Mouse (Mus musculus): ENCODE measurements at regions not wholly inside any gene's neighbourhood (a gene's known extent, or its start where the extent isn't known, plus 50 kb on each side); places are given as distances from the start of the nearest gene placed in this dataset.

DNA sequence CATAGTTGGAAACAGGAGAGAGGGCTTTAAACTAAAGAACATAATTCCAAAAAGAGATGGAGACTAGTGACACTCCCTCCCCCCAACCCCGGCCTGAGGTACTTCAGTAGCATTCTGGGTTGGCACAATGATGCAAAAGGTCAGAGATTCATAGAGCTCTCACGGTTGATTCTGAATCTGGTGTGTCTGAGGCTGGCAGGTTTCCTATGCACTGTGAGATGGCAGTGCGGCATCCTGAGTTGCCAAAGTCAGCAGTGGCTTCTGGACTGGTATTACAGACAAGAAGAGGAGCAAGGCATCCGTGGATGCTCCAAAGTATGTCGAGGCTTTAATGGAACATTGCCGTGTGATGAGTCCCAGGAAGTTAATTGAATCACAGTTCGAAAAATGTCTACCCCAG is 2791.8 kb upstream of the Gm7489 start:
- DNase-seq (ENCODE audit: extremely low spot score in 1 of 2, low spot score in 1 of 2): no peak

GRCm38 (mm10) chr15:51103948-51104347 is 2780.8 kb upstream of the Gm7489 start:
- no peak for DNase-seq (ENCODE audit: extremely low spot score in 1 of 2, low spot score in 1 of 2)

GRCm38 (mm10) chr15:51104362-51104761 is 2780.3 kb upstream of the Gm7489 start:
- no peak for DNase-seq (ENCODE audit: extremely low spot score in 1 of 2, low spot score in 1 of 2)

GRCm38 (mm10) chr15:51104796-51105195 is 2779.9 kb upstream of the Gm7489 start:
- no peak for DNase-seq (ENCODE audit: extremely low spot score in 1 of 2, low spot score in 1 of 2)

DNA sequence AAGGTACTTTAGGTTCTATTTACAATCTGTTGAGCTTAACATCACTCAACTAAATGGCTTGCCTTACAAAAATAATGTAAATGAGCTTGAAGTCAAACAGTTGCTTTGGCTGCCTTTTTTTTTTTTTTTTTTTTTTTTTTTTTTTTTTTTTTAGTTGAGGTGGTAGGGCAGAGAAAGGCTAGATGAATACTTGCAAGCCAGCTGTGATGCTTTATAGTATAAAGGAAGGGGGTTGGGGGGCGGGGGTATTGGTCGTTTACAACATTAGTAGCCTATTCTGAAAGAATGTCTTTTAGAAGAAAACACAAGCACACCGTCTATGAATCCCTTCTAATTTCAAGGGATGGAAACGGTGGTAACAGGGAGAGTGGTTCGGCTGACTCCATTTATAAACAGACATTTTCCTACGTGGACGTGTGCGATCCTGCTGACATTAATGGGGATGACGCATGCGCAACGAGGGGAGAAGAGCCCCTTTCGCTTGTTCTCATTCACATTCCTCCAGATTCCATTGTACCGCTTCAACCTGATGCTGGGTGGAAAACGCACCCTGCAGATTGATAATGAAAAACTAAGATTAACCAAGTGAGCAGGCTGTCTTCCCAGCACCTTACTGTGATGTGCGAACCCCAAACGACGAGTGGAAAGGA is 2779.2 kb upstream of the Gm7489 start:
- no peak for DNase-seq (ENCODE audit: extremely low spot score in 1 of 2, low spot score in 1 of 2)

- DNase-seq (ENCODE audit: extremely low spot score in 1 of 2, low spot score in 1 of 2): no peak
Measured at GRCm38 (mm10) chr15:51110186-51110585, 2774.5 kb upstream of the Gm7489 start.

DNA sequence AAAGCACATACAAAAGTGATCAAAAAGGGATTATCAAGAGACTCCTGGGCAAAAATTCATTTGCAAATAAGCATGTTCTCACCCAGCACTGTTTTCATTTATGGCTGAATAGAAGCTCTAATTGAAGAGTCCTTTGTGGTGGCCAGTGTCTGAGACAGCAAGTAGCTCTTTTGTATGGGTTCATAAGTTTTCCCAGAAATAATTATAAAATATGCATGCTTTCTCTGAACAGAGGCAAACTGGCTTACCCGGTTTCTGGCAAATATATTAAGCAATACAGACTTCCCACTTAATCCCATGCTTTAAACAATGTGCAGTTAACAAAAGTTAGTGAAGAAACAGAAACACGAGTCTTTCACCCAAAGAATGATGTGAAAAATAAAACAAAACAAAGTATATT is 2758.8 kb upstream of the Gm7489 start:
- no peak for DNase-seq (ENCODE audit: extremely low spot score in 1 of 2, low spot score in 1 of 2)

DNA sequence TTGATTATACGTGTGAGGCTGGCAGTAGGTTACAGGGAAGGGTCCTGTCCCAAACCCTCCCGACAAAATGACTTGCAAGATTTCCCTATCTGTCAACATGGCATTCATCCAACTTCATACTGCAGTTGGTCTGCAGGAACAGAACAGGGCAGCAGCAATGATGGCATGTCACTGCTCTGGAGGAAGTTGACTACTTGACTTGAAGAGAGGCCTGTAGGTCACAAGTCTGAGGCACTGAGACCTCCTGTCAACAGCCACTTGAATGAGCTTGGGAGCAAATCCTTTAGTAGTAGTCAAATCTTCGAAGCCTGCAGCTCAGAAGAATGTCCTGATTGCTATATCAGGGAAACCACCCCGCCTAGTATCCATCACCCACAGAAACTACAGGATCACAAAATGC is 2753.7 kb upstream of the Gm7489 start:
- no peak for DNase-seq (ENCODE audit: extremely low spot score in 1 of 2, low spot score in 1 of 2)

DNA sequence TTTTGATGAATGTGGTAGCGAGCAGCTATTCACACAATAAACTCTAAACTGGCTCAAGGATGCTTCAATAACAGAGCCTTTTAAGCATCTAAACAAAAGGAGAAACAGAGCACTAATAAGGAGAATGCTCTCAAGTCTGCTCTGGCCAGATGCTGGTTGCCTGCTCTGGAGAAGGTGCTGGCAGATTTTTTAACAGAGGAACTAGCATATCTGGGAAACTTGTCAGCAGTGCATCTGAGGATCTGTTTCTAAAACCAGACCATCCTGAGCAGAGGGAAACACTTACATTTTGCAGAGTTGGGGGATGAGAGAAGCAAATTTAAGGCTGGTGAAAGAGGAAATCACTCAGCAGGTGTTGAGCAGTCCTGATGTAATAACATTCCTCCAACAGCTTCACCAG is 2748.6 kb upstream of the Gm7489 start:
- peak in 1 of 2 experiments; percentile 27 for DNase-seq (ENCODE audit: extremely low spot score in 1 of 2, low spot score in 1 of 2)

- DNase-seq (ENCODE audit: extremely low spot score in 1 of 2, low spot score in 1 of 2): peak; percentile 20 to 69
Measured at GRCm38 (mm10) chr15:51139507-51139906, 2745.2 kb upstream of the Gm7489 start.

GRCm38 (mm10) chr15:51173976-51174620 is 2710.6 kb upstream of the Gm7489 start:
- DNase-seq (ENCODE audit: extremely low spot score in 1 of 2, low spot score in 1 of 2): no peak

DNA sequence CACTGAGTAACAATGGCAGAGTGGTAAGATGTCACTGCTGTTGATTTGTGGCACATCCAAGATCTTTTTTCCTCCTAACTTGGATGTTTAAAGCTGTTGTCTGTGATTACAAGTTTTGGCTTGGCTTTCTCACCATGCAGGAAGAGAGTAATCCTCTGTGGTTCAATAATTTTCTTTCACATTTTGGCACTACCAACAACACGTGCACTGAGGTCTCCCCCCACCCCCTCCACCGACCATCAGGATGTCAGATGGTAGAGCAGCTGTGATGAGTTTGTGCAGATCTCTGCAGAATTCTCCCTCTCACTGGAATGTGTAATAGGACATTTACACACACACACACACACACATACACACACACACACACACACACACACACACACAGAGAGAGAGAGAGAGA is 2708.2 kb upstream of the Gm7489 start:
- no peak for DNase-seq (ENCODE audit: extremely low spot score in 1 of 2, low spot score in 1 of 2)

GRCm38 (mm10) chr15:51189134-51189533 is 2695.6 kb upstream of the Gm7489 start:
- no peak for DNase-seq (ENCODE audit: extremely low spot score in 1 of 2, low spot score in 1 of 2)

- DNase-seq (ENCODE audit: extremely low spot score in 1 of 2, low spot score in 1 of 2): no peak
Measured at GRCm38 (mm10) chr15:51197466-51198158, 2687.1 kb upstream of the Gm7489 start.

- peak in 1 of 2 experiments; percentile 28 for DNase-seq (ENCODE audit: extremely low spot score in 1 of 2, low spot score in 1 of 2)
Measured at GRCm38 (mm10) chr15:51203351-51203750, 2681.4 kb upstream of the Gm7489 start.

DNA sequence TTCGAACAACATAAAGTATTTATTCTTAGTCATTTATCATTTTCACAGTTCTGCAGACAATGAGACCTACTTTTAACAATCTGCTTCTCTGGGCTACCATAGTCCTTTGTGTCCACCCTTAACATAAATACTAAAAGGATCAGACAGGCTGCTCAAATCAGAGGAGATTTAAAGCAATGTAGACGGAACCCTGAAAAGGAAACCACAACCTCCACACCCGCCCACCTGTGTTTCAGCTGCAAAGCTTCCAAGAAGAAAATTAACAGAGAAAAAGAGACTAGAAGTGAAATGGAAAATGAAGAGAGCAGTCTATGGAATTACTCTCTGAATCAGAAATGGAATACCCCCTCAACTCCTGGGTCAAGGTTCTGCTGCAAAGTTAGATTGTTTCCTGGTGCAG is 2678.7 kb upstream of the Gm7489 start:
- DNase-seq (ENCODE audit: extremely low spot score in 1 of 2, low spot score in 1 of 2): peak; percentile 53 to 80

- peak; percentile 5 to 31 for DNase-seq (ENCODE audit: extremely low spot score in 1 of 2, low spot score in 1 of 2)
Measured at GRCm38 (mm10) chr15:51206773-51207172, 2677.9 kb upstream of the Gm7489 start.

- DNase-seq (ENCODE audit: extremely low spot score in 1 of 2, low spot score in 1 of 2): no peak
Measured at GRCm38 (mm10) chr15:51234873-51235272, 2649.8 kb upstream of the Gm7489 start.

DNA sequence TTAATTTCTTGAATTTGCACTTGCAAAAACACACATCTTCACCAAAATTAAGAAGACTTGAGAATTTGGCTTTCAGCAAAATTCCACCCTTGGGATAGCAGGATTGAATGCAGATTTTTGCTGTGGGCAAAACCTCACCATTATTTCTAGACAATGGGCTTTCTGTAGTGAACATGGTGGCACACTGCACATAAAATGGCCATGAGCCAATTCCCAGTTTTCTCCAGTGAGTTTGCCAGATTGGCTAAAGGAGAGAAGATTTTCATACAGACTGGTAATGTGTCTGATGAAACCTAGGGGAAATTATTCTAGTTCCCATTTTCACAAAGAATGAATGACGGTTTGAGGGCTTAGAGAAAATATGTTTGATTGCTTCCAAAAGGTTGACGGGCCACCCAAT is 2640.1 kb upstream of the Gm7489 start:
- DNase-seq (ENCODE audit: extremely low spot score in 1 of 2, low spot score in 1 of 2): no peak

DNA sequence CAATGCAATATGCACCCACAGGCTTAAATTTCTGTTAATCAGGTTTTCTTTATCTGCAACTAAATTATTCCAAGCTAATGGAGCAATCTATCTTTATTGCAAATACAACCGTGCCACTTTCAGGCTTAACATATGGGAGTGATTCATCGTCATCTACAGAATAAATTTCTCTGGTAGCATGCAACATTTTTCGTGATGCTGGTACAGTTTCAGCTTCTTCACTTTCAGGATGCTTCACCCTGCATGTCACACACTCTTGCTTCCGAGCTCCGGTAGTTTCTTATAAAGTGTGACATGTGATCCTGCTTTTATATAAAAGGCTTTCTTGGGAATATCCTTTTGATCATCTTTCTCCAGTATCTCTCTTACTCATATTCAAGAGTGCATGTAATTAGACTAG is 2637.4 kb upstream of the Gm7489 start:
- peak; percentile 2 to 34 for DNase-seq (ENCODE audit: extremely low spot score in 1 of 2, low spot score in 1 of 2)

GRCm38 (mm10) chr15:51248034-51248788 is 2636.5 kb upstream of the Gm7489 start:
- DNase-seq (ENCODE audit: extremely low spot score in 1 of 2, low spot score in 1 of 2): no peak

Data from frontal cortex, adult 2 months (tissue).